Mouse (Mus musculus) mesoderm, embryonic 11.5 days (tissue): ENCODE results near the gene Sod2.
"Not testable (repeated sequence)": the region's sequence is repeated elsewhere in the genome, so short reads cannot be mapped to it uniquely, and the experiment has no call there.

Source experiments
- DNase-seq: peaks from one replicate; pipeline ENCODE4 v3.0.0-alpha.2; 2012; ENCODE audit warnings: low read depth, low spot score

Sod2 gene

GRCm38 (mm10) chr17:13006546-13006945 lies at the start of gene Sod2:
Gene Sod2 (plus strand): TSS chr17:13006846.
- DNase-seq: not testable (repeated sequence)

GRCm38 (mm10) chr17:12959377-12959776 lies 47.3 kb upstream of the Sod2 start:
- DNase-seq: not testable (repeated sequence)

GRCm38 (mm10) chr17:12960331-12960873 lies 46.2 kb upstream of the Sod2 start, which contains the start of gene Acat2:
Gene Acat2 (minus strand): TSS chr17:12960747.
- DNase-seq: peak; percentile 95

GRCm38 (mm10) chr17:12963476-12963875 lies 43.2 kb upstream of the Sod2 start:
- DNase-seq: no peak

GRCm38 (mm10) chr17:12967173-12967572 lies 39.5 kb upstream of the Sod2 start:
- no peak for DNase-seq

- no peak for DNase-seq
Measured at GRCm38 (mm10) chr17:12973851-12974250, 32.8 kb upstream of the Sod2 start.

GRCm38 (mm10) chr17:12978546-12978945 lies 28.1 kb upstream of the Sod2 start:
- no peak for DNase-seq

- DNase-seq: no peak
Measured at GRCm38 (mm10) chr17:12983988-12984387, 22.7 kb upstream of the Sod2 start.

- DNase-seq: not testable (repeated sequence)
Measured at GRCm38 (mm10) chr17:12988096-12988495, 18.6 kb upstream of the Sod2 start.

- no peak for DNase-seq
Measured at GRCm38 (mm10) chr17:12990567-12991145, 16.0 kb upstream of the Sod2 start.

GRCm38 (mm10) chr17:12991194-12991634 lies 15.4 kb upstream of the Sod2 start:
- DNase-seq: no peak

GRCm38 (mm10) chr17:12991635-12992358 lies 14.8 kb upstream of the Sod2 start:
- DNase-seq: peak; percentile 86

- DNase-seq: peak; percentile 94
Measured at GRCm38 (mm10) chr17:12992470-12992991, 14.1 kb upstream of the Sod2 start.

GRCm38 (mm10) chr17:12994069-12994468 lies 12.6 kb upstream of the Sod2 start, which contains the start of gene Wtap:
Gene Wtap (minus strand): TSS chr17:12994169.
- no peak for DNase-seq

- peak; percentile 24 for DNase-seq
Measured at GRCm38 (mm10) chr17:12996345-12996744, 10.3 kb upstream of the Sod2 start.

- no peak for DNase-seq
Measured at GRCm38 (mm10) chr17:12997890-12998289, 8.8 kb upstream of the Sod2 start.

GRCm38 (mm10) chr17:12999069-12999468 lies 7.6 kb upstream of the Sod2 start:
- DNase-seq: no peak

- DNase-seq: not testable (repeated sequence)
Measured at GRCm38 (mm10) chr17:13002243-13002642, 4.4 kb upstream of the Sod2 start.

GRCm38 (mm10) chr17:13004436-13004835 lies 2.2 kb upstream of the Sod2 start:
- not testable (repeated sequence) for DNase-seq

- DNase-seq: no peak
Measured at GRCm38 (mm10) chr17:13006984-13007383, 338 bp downstream of the Sod2 start.

GRCm38 (mm10) chr17:13007730-13008425 lies 1.2 kb downstream of the Sod2 start:
- peak; percentile 97 for DNase-seq

GRCm38 (mm10) chr17:13008528-13008927 lies 1.9 kb downstream of the Sod2 start:
- peak; percentile 10 for DNase-seq
